Mouse (Mus musculus) brain, embryonic 14.5 days (tissue): Measurements from ENCODE around the gene Tlx3. TPM values are rescaled to one million over a fixed set of nuclear protein-coding genes. Genes with fewer than 3 reads are reported as not detected.

ENCODE experiments used
- DNase-seq: peaks from one replicate; pipeline ENCODE4 v3.0.0-alpha.2; 2011; ENCODE audit warnings: low read depth
- CTCF ChIP-seq: fragments of 200-500 bp; IDR thresholded peaks from 2 replicates; pipeline ENCODE4 v1.5.1; 2012; ENCODE audit warnings: inconsistent platforms, mild to moderate bottlenecking, moderate library complexity, borderline replicate concordance; ENCODE audit not compliant: insufficient read depth, insufficient read length; ENCODE audit errors: extremely low read depth
- POLR2A ChIP-seq: fragments of 200-500 bp; IDR thresholded peaks from 2 replicates; pipeline ENCODE4 v1.6.1; 2012; ENCODE audit warnings: mild to moderate bottlenecking, inconsistent platforms, borderline replicate concordance; ENCODE audit not compliant: poor library complexity, insufficient read depth, insufficient read length, severe bottlenecking; ENCODE audit errors: extremely low read depth
- polyA plus RNA-seq: library from polyadenylated mRNA; depleted of rRNA; stranded (reverse); fragments of >200 nt; gene quantifications from 2 replicates; pipeline ENCODE4 v1.2.3, GENCODE M21; 2012

The Tlx3 gene
- polyA plus RNA-seq, 1 experiment = 12.1 TPM

DNA sequence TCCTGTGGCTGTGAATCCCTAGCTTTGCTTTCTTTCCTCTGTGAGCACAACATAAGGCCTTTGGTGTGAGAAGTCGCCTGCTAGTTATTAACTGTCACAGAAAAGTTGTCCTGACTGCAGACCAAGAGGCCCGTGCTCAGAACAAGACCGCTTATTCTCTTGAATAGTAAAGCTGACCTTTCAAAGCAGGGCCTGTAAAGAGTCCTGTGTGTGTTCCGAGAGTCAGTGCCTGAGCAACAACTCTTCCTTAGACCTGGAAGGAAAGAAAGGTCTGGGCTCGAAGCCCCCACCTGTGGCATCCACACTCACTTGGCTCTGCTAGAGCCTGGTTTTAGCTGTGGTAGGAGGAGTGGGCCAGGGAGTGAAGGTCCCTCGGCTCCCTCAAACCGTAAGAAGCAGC, 8.3 kb downstream of the Tlx3 start:
- no peak for DNase-seq
- TF ChIP-seq CTCF (no peak), POLR2A (no peak)

DNA sequence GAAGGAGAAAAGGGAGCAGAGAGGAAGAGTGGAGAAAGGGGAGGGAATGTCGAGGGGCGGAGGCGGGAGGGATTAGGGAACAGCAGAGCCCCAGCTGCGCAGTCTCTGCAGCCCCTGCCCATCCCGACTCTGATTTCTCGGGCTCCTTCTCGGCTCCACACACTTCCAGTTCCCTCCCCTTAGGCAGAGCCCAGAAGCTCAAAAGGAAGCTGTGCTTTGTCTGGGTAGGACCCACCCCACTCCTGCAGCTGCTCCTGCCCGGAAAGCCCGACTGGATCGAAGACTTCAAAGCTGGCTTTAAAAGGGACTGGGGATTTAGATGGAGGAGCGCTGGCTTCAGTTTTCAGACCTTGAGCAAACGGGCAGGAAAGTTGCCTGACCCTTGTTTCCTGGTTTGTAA, 9.7 kb downstream of the Tlx3 start:
- TF ChIP-seq POLR2A (no peak), CTCF (no peak)
- peak; percentile 49 for DNase-seq

DNA sequence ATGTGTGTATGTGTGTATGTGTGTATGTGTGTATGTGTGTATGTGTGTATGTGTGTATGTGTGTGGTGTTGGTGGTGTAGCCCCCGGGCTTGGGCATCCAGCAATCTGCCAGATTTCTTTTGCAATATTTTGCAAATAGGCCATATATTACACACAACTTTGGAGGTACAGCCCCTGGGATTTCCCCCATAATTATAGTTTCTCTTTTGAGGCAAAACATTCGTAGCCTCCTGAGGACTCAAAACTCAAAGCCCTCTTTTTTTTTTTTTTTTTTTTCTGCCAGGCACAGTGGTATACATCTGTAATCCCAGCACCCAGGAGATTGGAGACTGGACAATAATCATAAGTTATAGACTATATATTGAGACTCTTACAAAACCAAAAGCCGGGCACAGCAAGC, 21.6 kb downstream of the Tlx3 start:
- TF ChIP-seq CTCF = no peak
- TF ChIP-seq POLR2A = no peak
- DNase-seq = no peak

DNA sequence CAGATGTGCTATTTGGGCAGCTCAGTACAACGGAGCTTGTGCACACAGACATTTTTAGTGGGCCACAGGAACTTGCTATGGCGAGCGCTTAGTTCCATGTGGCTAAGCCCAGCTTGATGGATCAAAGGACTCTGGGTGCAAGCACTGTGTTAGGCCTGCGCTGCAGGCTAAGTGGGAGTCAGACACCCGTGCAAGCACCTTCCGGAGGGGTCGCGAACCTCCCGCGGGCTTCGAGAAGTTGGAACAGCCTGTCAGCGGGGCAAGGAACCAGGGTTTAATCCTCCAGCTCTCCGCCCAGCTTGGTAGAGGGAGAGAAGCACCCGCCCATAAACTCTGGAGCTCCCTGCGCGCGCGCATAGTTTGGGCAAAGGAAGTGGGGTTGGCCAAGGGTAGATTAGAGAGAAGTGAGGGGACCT, 22.7 kb downstream of the Tlx3 start:
- DNase-seq = peak; percentile 36
- TF ChIP-seq CTCF = no peak
- no peak for TF ChIP-seq POLR2A

DNA sequence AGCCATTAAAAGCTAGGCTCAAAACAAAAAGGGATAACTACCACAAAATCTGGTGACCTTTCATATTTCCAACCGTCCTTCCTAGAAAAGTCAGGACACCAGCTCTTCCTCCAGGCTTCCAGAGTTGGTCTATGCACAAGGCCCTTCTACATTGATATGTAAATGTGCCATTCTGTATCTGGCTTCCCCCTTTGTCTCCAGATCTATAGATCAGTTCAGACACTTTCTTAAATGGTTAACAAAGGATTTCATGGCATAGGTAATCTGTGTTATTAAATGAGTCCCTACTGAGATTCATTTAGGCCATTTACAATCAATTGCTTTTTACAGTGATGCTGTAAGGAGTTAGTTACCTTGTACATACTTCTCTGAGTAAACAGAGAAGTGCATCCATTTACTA, 23.6 kb downstream of the Tlx3 start:
- no peak for DNase-seq
- TF ChIP-seq CTCF (no peak), POLR2A (no peak)

DNA sequence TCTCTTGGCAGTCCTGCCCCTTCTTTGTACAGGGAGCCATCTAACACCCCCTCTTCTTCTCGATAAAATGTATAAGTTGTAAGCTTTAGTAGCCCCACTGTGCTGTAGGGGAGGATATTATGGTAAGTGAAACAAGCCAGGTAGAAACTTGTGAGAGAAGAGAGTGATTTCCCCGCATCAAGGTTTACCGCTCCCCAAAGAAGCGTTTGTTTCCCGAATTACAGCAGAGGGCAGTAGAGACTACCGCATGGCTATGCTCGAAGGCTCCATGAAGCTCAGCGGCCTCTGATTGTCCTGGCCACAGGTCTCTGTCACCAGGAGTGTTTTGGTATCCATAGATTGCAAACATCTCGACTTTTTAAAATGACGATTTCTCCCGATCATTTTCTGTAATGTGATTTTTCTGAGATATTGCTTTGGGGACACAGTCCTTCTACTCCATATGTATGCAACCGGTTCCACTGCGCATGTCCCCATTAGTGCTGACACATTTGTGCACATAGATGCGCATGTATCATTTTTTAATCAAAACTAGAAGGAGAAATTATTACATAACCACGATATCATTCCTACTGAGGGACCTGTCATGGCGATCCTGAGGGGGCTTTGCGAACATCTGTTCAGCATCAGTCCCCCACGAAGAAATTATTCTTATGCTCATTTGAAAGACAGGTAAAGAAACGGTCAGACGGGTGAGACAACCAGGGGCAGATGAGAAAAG, 26.7 kb downstream of the Tlx3 start:
- TF ChIP-seq CTCF (peak; percentile 88), POLR2A (no peak)
- DNase-seq = peak; percentile 83

DNA sequence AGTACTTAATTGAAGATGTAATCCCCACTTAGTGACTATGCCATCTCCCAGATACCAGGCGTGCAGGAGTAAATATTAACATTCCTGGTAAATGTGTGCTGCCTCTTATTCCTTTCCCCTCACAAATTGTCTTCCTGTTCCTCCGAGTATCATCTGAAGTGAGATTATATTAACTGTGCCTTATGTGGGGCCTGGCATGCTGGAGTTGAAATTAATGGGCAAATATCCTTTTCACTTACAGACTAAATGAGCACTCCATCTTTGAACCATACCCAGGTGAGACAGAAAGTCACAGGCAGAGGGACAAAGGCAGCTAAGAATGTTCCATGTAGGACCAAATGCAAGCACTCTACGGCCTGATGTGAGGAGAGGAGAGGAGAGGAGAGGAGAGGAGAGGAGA, 27.6 kb downstream of the Tlx3 start:
- TF ChIP-seq CTCF = no peak
- no peak for DNase-seq

DNA sequence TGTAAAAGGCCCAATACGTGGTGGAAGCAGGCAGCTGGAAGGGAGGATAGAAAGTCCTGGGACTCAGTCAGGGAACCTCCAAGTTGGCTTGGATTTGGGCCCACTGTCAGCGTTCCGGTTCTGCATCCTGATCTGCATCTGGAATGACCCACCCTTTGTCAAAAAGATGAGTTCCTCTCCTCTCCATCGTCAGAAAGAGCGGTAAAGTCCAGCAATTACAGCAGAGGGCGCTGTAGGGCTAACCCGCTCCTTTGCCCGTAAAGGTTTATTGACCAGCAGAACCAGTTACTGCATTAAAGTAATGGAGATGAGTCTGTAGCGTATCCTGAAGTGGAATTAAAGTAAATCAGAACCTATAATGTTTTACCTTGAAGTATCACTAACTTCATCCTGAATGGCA, 32.9 kb downstream of the Tlx3 start:
- TF ChIP-seq CTCF (peak; percentile 76; the same call in 1 of the 2 replicates), POLR2A (no peak)
- DNase-seq = peak; percentile 50

DNA sequence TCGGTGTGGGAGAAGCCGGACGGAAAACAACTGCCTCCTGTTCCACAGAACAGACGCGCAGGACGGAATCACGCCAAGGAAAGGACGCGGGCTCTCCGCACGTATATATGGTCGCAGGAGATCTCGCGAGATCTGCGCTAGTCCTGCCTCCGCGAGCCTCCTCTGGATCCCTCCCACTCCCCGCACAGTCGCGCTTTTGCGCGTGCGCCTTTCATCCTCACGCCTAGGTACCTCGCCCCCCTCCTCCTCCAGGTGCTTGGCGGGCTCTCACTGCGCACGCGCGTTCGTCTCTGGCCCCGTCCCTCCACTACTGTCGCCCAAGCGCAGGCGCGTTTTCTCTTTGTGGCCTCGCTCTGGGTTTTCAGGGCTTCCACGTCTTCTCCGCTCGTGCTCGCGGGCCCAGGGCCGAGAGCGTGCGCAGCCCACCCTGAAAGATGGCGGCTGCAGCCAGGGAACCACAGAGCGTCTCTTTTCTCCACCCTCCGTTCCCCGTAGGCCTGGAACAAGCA, 40.3 kb downstream of the Tlx3 start, which contains the start of gene Npm1:
Npm1 (minus strand) TSS at position 209 of the 509 bp plus-strand sequence.
- peak; percentile 100 for DNase-seq
- TF ChIP-seq POLR2A (peak; percentile 76; the same call in 1 of the 2 replicates), CTCF (no peak)

DNA sequence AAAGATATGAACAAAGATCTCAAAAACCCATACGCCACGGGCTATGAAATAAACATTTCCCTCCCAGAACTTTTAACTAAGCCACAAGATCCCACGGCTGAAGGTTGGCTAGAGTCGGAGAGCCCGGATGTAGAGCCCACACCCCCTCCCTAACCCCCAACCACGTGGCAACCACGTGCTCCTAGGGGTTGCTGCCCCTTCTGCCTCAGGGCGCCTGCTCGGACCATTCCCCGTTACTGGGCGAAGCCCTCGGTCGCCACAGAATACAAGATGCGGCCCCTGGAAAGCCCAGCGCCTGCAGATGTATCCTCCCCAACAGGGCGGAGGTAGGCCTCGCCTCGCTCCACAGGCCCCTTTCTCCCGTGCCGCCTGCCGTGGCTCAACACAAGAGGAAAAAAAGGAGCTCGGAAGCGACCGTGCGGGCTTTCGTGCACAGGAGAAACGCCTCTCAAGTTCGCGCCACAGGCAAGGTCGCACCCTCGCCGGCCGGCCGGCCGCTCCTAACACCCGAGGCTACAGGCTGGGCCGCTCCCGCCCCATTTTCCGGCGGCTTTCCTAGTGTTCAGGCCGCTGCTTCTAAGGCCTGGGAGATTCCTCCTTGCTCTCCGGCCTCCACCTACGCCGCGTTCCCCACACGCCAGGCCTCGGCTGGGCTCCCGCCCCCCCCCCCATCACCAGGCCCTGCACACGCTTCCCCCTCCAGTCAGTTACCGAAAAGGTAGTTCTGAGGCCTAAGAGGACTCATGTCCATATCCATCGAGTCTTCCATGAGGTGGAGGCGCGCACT, 41.0 kb downstream of the Tlx3 start:
- DNase-seq = peak; percentile 86
- TF ChIP-seq CTCF = no peak
- 0 out of 2 replicates have a peak, but pooled peaks have one; percentile 9 for TF ChIP-seq POLR2A

DNA sequence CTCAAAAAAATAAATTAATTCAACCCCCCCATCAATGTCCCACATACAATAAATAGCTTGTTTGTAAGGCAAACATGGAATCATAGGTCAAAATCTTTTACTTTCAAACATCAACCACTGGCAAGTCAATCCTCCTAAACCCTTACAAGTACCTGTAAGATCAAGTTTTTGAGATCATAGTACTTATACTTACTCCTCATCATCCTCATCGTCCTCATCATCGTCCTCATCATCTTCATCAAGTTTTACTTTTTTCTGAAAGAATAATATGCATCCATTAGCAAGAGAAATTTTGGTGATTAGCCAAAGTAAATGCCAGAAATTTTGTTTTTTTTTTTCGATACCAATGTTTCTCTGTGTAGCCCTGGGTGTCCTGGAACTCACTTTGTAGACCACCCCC, 43.6 kb downstream of the Tlx3 start:
- no peak for DNase-seq
- no peak for TF ChIP-seq POLR2A
